Mouse (Mus musculus) G1E (cell line): ENCODE data around the gene St6galnac3. TPM values are rescaled to one million over a fixed set of nuclear protein-coding genes. Genes with fewer than 3 reads are reported as not detected.

Experiments
- ATAC-seq: 2 replicates; pipeline ENCODE4 v1.8.0; 2016; ENCODE audit warnings: mild to moderate bottlenecking; ENCODE audit not compliant: insufficient number of reproducible peaks, poor library complexity, low FRiP score, severe bottlenecking; ENCODE audit errors: extremely low read depth
- DNase-seq: peaks from one replicate; pipeline ENCODE4 v3.0.0; 2012; ENCODE audit warnings: low spot score
- H3K27me3 ChIP-seq: 2 replicates; pipeline ENCODE4 v1.6.1; 2012; ENCODE audit warnings: mild to moderate bottlenecking, low read length, inconsistent platforms; ENCODE audit not compliant: insufficient read depth
- H3K36me3 ChIP-seq: replicated peaks from 2 replicates; pipeline ENCODE3; 2012; ENCODE audit warnings: mild to moderate bottlenecking, inconsistent platforms
- H3K4me1 ChIP-seq: 2 replicates; pipeline ENCODE4 v1.6.1; 2012; ENCODE audit warnings: low read depth, low read length, inconsistent platforms, mixed read lengths; ENCODE audit not compliant: insufficient read depth
- H3K4me3 ChIP-seq: 2 replicates; pipeline ENCODE4 v1.5.1; 2012; ENCODE audit warnings: low read depth, mild to moderate bottlenecking, inconsistent platforms, low read length, moderate library complexity, mixed read lengths
- H3K9me3 ChIP-seq: replicated peaks from 2 replicates; pipeline ENCODE4 v1.6.1; 2012; ENCODE audit warnings: inconsistent platforms
- CTCF ChIP-seq: IDR thresholded peaks from 2 replicates; pipeline ENCODE4 v1.5.1; 2012; ENCODE audit warnings: low read depth, low read length, inconsistent platforms, mixed read lengths
- GATA1 ChIP-seq: IDR thresholded peaks from 2 replicates; pipeline ENCODE4 v1.6.1; 2012; ENCODE audit warnings: borderline replicate concordance, low read length, inconsistent platforms, mixed read lengths
- GATA2 ChIP-seq: IDR thresholded peaks from 2 replicates; pipeline ENCODE4 v1.6.1; 2012; ENCODE audit warnings: low read depth, low read length, inconsistent platforms, borderline replicate concordance
- POLR2AphosphoS5 ChIP-seq: IDR thresholded peaks from 2 replicates; pipeline ENCODE4 v1.6.1; 2012; ENCODE audit warnings: low read depth, low read length, inconsistent platforms; ENCODE audit not compliant: insufficient replicate concordance
- TAL1 ChIP-seq: conservative IDR thresholded peaks from 2 replicates; pipeline ENCODE4 v1.6.1; 2012; ENCODE audit warnings: low read depth, low read length, inconsistent platforms, mixed read lengths
- polyA plus RNA-seq: library from polyadenylated mRNA; stranded (reverse); fragments of >175 nt; gene quantifications from 2 replicates; pipeline ENCODE4 v1.2.3, GENCODE M21; 2012
- total RNA-seq, 2 experiments: library from RNA; stranded (forward) in 1 of 2; stranded (reverse) in 1 of 2; fragments of 200-1000 nt in 1 of 2; fragments of >200 nt in 1 of 2; fragmentation: Nextera tagmentation in 1 of 2; gene quantifications; 2 replicates each; pipeline ENCODE4 v1.2.3; 2014 to 2017

Gene St6galnac3
- total and polyA plus RNA-seq, 3 experiments = 1.3 to 62.8 (median 45.7) TPM

- ATAC-seq (no peak), DNase-seq (no peak)
- TF ChIP-seq GATA1 (no peak), GATA2 (no peak), CTCF (no peak)
- Histone ChIP-seq H3K4me1 (no peaks in the 10 kb centered on the region), H3K9me3 (no peaks in the 10 kb centered on the region), H3K27me3 (no peaks in the 10 kb centered on the region), H3K36me3 (peaks cover 4% of the 10 kb centered on the region), H3K4me3 (no peak overlapping the region)
These were observed 531.9 kb downstream of the St6galnac3 start for GRCm38 (mm10) chr3:153193025-153193424.

- H3K36me3 ChIP-seq = peaks cover 4% of the 10 kb centered on the region
- H3K4me3 ChIP-seq = no peak overlapping the region
- no peak for TF ChIP-seq CTCF
- TF ChIP-seq GATA2 = no peak
- no peak for TF ChIP-seq POLR2AphosphoS5
- TF ChIP-seq TAL1 = no peak
- no peak for TF ChIP-seq GATA1
- no peak for ATAC-seq
- no peak for DNase-seq
- H3K27me3 ChIP-seq = no peaks in the 10 kb centered on the region
- H3K4me1 ChIP-seq = no peaks in the 10 kb centered on the region
- H3K9me3 ChIP-seq = no peaks in the 10 kb centered on the region
These were observed 534.2 kb downstream of the St6galnac3 start for GRCm38 (mm10) chr3:153190742-153191141.

GRCm38 (mm10) chr3:153189685-153190467 lies 535.1 kb downstream of the St6galnac3 start:
- no peak overlapping the region for H3K4me3 ChIP-seq
- DNase-seq = no peak
- no peaks in the 10 kb centered on the region for H3K27me3 ChIP-seq
- no peak for ATAC-seq
- TF ChIP-seq GATA1 (no peak), CTCF (no peak), POLR2AphosphoS5 (no peak), TAL1 (no peak), GATA2 (no peak)
- H3K9me3 ChIP-seq = no peaks in the 10 kb centered on the region
- H3K4me1 ChIP-seq = no peaks in the 10 kb centered on the region
- H3K36me3 ChIP-seq = peaks cover 4% of the 10 kb centered on the region

GRCm38 (mm10) chr3:153188224-153188623 lies 536.8 kb downstream of the St6galnac3 start:
- Histone ChIP-seq H3K4me1 (no peaks in the 10 kb centered on the region), H3K9me3 (no peaks in the 10 kb centered on the region), H3K36me3 (no peaks in the 10 kb centered on the region), H3K4me3 (no peak overlapping the region), H3K27me3 (no peaks in the 10 kb centered on the region)
- TF ChIP-seq CTCF (no peak), GATA1 (no peak), GATA2 (no peak), POLR2AphosphoS5 (no peak), TAL1 (no peak)
- DNase-seq (no peak), ATAC-seq (no peak)

- H3K4me1 ChIP-seq = no peaks in the 10 kb centered on the region
- TF ChIP-seq TAL1 (no peak), GATA2 (no peak), POLR2AphosphoS5 (no peak), GATA1 (no peak), CTCF (no peak)
- H3K9me3 ChIP-seq = no peaks in the 10 kb centered on the region
- peaks cover 8% of the 10 kb centered on the region for H3K27me3 ChIP-seq
- no peak for DNase-seq
- ATAC-seq = no peak
- no peak overlapping the region for H3K4me3 ChIP-seq
- no peaks in the 10 kb centered on the region for H3K36me3 ChIP-seq
These were observed 539.9 kb downstream of the St6galnac3 start for GRCm38 (mm10) chr3:153185117-153185516.

GRCm38 (mm10) chr3:153181242-153181641 lies 543.7 kb downstream of the St6galnac3 start:
- ATAC-seq (no peak), DNase-seq (no peak)
- Histone ChIP-seq H3K9me3 (no peaks in the 10 kb centered on the region), H3K4me3 (no peak overlapping the region), H3K27me3 (peaks cover 13% of the 10 kb centered on the region), H3K36me3 (no peaks in the 10 kb centered on the region), H3K4me1 (no peaks in the 10 kb centered on the region)
- no peak for TF ChIP-seq TAL1

GRCm38 (mm10) chr3:153176749-153177148 lies 548.2 kb downstream of the St6galnac3 start:
- H3K4me3 ChIP-seq = no peak overlapping the region
- no peak for DNase-seq
- no peaks in the 10 kb centered on the region for H3K4me1 ChIP-seq
- H3K9me3 ChIP-seq = no peaks in the 10 kb centered on the region
- TF ChIP-seq GATA1 (no peak), POLR2AphosphoS5 (no peak), GATA2 (no peak), TAL1 (no peak), CTCF (no peak)
- no peaks in the 10 kb centered on the region for H3K36me3 ChIP-seq
- H3K27me3 ChIP-seq = peaks cover 11% of the 10 kb centered on the region; the same call in 1 of the 2 replicates
- no peak for ATAC-seq
